Mouse (Mus musculus) cortical plate, adult 2 months (tissue): ENCODE results near the gene Frmd4a.

Source experiments
- CTCF ChIP-seq: fragments of 200-500 bp; IDR thresholded peaks from 2 replicates; pipeline ENCODE4 v1.5.1; 2011; ENCODE audit warnings: mild to moderate bottlenecking, control low read depth, low read length; ENCODE audit not compliant: insufficient read depth; ENCODE audit errors: extremely low read depth
- POLR2A ChIP-seq: fragments of 200-500 bp; IDR thresholded peaks from 2 replicates; pipeline ENCODE4 v1.6.1; 2011; ENCODE audit warnings: mild to moderate bottlenecking, low read length, control low read depth; ENCODE audit not compliant: insufficient read depth; ENCODE audit errors: extremely low read depth

DNA sequence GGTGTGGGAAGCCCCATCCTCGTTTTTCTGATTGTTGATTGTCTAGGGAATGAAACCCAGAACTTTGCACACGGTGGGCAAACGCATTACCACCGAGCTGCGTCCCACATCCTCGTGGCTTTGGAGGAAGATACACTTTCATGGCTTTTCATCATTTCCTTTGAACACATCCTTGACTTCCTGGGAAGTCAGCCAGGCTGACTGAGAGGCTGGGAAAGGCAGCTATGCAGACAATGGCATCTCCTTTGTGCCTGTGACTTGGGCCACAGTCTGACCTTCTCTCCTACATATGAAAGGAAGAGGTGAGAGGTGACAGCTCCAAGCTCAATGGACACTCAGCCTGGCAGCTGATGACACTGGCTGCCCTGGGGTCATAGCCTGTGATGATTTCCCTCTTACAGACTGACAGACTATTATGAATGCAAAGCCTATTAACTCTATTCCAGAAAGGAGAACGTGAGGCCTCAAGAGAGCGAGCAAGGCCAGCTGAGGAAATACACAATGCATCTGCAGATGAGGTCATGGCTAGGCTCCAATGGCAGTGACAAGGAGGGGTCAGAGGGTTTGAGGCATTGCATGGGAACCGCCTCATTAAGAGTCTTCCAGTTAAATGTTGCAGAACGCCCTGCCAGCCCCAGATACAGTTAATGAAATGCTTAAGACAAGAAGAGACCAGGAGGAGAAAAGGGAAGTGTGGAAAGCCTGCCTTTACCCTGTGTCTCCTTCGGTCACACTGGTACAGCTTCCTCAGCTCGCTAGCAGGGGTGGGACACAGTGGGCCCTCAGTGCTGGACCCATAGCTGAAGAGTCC is 435.3 kb downstream of the Frmd4a start:
- no peak for TF ChIP-seq CTCF
- TF ChIP-seq POLR2A, result no peak
